Mouse (Mus musculus) brown adipose tissue, adult 24 weeks (tissue): ENCODE measurements around the gene Hpcal1. TPM values are rescaled to one million over a fixed set of nuclear protein-coding genes. Genes with fewer than 3 reads are reported as not detected.

Experiments used
- H3K27ac ChIP-seq: fragments of 200-500 bp; replicated peaks from 2 replicates; pipeline ENCODE4 v1.5.1; 2012; ENCODE audit warnings: low read depth, mild to moderate bottlenecking, low read length
- H3K4me1 ChIP-seq: fragments of 200-500 bp; 2 replicates; pipeline ENCODE4 v1.6.1; 2012; ENCODE audit warnings: low read length, mixed read lengths; ENCODE audit not compliant: control insufficient read depth, insufficient read depth, insufficient read length
- H3K4me3 ChIP-seq: fragments of 200-500 bp; 2 replicates; pipeline ENCODE4 v1.5.1; 2012; ENCODE audit warnings: low read depth, mild to moderate bottlenecking, low read length, moderate library complexity; ENCODE audit not compliant: insufficient read depth
- polyA plus RNA-seq: library from polyadenylated mRNA; stranded (reverse); fragments of >200 nt; gene quantifications from 2 replicates; pipeline ENCODE4 v1.2.4, GENCODE M21; 2012; ENCODE audit not compliant: missing spikeins, insufficient read depth, insufficient read length

The Hpcal1 gene
- polyA plus RNA-seq, 1 experiment: 8.0 TPM

- Histone ChIP-seq H3K4me3 (no peak overlapping the region), H3K4me1 (no peaks in the 10 kb centered on the region), H3K27ac (no peak overlapping the region)
Observed at GRCm38 (mm10) chr12:17673729-17674128, 16.9 kb upstream of the Hpcal1 start.

DNA sequence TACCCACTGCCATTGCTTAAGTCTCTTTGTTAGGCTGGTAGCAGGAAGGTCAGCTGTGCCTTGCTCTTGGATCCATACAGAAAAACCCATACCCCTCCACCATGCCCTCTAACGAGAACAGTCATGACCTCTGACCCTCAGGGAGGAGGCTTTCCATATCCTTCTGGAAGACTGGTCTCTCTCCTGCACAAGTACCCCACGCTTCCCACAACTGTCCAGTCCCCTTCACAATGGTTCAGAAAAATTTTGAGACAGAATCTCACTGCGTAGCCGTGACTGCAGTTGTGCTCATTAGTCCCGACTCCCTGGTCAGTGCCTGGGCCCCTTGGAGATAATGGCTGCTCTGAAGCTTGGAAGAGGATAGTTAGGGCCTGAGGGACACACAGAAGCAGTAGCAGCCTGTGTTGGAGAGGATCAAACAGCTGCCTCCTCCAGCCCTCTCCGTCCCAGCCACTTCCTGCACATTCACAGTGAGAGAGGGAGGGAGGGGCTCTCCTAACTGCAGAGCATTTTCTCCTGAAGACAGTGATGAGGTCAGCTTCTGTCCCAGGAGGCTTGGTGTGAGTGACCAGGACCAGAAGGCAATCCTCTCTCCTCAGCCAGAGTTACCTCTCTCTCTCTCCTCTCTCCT is 16.4 kb upstream of the Hpcal1 start:
- Histone ChIP-seq H3K27ac (no peak overlapping the region), H3K4me1 (no peaks in the 10 kb centered on the region), H3K4me3 (no peak overlapping the region)

DNA sequence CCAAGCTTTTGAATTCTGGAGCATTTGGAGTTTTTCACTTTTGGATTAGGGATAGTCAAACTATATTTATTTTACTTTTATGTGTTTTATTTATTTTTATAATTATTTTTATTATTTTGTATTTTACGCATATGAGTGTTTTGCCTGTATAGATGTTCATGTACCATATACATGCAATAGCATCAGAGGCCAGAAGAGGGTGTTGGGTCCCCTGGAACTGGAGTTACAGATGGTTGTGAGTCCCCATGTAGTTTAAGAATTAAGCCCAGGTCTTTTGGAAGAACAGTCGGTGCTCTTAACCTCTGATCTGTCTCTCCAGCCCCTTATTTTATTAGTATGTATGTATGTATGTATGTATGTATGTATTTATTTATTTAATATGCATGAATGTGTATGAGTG is 12.9 kb upstream of the Hpcal1 start:
- Histone ChIP-seq H3K27ac (no peak overlapping the region), H3K4me3 (no peak overlapping the region), H3K4me1 (no peaks in the 10 kb centered on the region)

DNA sequence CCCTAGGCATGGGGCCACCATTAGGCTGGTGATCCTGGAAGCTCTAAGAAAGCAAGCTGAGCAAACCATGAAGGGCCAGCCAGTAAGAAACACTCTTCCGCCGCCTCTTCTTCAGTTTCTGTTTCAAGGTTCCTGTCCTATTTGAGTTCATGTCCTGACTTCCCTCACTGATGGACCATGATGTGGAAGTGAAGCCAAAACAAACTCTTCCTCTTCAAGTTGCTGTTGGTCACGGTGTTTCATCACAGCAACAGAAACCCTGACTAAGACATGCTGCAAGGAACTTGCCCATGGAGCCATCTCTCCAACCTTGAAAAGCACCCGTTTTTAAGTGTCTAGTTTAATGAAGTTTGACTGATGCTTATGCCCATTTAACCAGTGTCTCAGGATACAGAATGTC is 11.1 kb upstream of the Hpcal1 start:
- Histone ChIP-seq H3K4me3 (no peak overlapping the region), H3K4me1 (no peaks in the 10 kb centered on the region), H3K27ac (0 out of 2 replicates have a peak overlapping the region, but pooled peaks have one; percentile 23)

GRCm38 (mm10) chr12:17682161-17682560 is 8.5 kb upstream of the Hpcal1 start:
- Histone ChIP-seq H3K4me3 (no peak overlapping the region), H3K4me1 (no peaks in the 10 kb centered on the region), H3K27ac (no peak overlapping the region)

GRCm38 (mm10) chr12:17684315-17684714 is 6.3 kb upstream of the Hpcal1 start:
- Histone ChIP-seq H3K4me3 (no peak overlapping the region), H3K27ac (no peak overlapping the region), H3K4me1 (no peaks in the 10 kb centered on the region)

- Histone ChIP-seq H3K4me3 (no peak overlapping the region), H3K4me1 (no peaks in the 10 kb centered on the region), H3K27ac (no peak overlapping the region)
Observed at GRCm38 (mm10) chr12:17686116-17686515, 4.5 kb upstream of the Hpcal1 start.

DNA sequence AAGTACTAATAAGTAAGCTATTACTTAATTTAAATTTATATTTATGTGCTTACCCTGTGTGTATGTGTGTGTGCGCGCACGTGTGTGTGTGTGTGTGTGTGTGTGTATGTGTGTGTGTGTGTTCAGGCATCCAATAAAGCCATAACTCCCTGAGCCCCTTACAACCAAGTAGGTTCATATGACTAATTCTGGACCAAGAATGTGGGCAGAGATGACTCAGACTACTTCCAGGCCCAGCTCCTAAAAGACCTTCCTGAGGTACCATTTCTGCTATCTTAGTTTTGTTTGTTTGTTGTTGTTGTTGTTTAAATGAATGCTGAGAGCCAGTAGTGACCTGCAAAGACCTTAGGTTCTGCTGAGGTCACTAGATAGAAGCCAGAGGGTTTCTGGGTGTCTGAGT is 1.7 kb upstream of the Hpcal1 start:
- Histone ChIP-seq H3K4me1 (peaks cover 6% of the 10 kb centered on the region; the same call in 1 of the 2 replicates), H3K4me3 (no peak overlapping the region), H3K27ac (no peak overlapping the region)

DNA sequence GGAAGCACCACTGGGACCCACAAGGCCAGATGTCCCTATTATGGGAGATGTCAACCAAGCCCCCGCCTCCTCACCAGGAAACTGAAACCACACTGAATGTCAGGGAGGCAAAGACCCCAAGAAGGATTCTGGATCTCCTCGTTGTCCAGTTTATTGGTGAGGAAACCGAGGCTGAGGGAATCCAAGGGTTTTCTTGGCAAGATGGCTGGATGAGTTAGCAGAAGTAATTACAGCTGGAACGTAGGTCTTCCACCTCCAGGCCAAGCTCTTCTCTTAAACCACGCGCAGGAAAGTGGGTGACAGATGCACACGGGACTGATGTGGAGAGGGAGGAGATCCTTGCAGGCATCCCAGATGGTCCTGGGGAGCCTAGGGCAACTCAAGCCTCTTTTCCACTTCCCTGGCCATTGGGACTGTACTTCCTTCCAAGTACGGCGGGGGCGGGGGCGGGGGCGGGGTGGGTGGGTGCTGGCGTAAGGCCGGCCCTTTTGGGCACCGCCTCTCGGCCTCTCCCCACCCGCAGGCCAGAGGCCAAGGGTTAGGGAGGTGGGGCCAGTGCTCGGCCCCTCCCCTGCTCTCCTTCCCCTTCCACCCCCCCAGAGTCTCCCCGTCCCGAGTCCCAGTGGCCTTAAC is 609 bp upstream of the Hpcal1 start:
- Histone ChIP-seq H3K27ac (peak overlapping the region; percentile 71), H3K4me1 (peaks cover 13% of the 10 kb centered on the region; the same call in 1 of the 2 replicates), H3K4me3 (peak overlapping the region; percentile 79)

DNA sequence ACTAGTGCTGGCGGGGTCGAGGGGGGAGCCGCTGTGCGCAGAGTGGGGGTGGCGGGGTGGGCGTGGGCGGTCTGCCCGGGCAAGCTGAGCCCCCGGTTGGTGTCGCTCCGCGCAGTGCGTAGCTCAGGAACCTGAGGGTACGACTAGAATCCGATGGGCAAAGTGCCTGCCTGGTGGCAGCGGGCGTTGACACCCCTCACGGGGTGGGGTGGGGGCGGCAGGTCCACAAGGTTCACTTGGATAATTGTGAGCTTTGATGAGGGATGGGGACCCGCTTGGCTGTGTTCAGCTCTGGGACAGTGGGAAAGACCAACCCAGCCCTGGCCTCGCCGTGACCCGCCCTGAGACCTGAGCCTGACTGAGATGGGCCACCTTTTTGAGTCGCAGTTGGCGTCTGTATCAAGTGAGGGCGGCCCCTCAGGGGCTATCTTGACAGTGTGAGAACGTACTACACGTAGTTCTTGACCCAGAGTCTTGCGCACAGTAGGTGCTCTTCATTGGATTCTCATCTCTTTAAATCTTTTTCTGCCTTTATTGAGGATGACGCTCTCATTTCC is 742 bp downstream of the Hpcal1 start:
- H3K27ac ChIP-seq: peak overlapping the region; percentile 62
- peak overlapping the region; percentile 79 for H3K4me3 ChIP-seq
- peaks cover 19% of the 10 kb centered on the region; the same call in 1 of the 2 replicates for H3K4me1 ChIP-seq

GRCm38 (mm10) chr12:17691891-17692321 is 1.2 kb downstream of the Hpcal1 start:
- H3K4me3 ChIP-seq: peak overlapping the region; percentile 79
- peak overlapping the region; percentile 62 for H3K27ac ChIP-seq

GRCm38 (mm10) chr12:17692356-17692755 is 1.7 kb downstream of the Hpcal1 start:
- H3K27ac ChIP-seq: no peak overlapping the region; the same call in 1 of the 2 replicates
- peaks cover 29% of the 10 kb centered on the region for H3K4me1 ChIP-seq
- H3K4me3 ChIP-seq: peak overlapping the region; percentile 79

More at GRCm38 (mm10) chr12:17691891-17692321, 1.2 kb downstream of the Hpcal1 start:
- peaks cover 25% of the 10 kb centered on the region; the same call in 1 of the 2 replicates for H3K4me1 ChIP-seq

DNA sequence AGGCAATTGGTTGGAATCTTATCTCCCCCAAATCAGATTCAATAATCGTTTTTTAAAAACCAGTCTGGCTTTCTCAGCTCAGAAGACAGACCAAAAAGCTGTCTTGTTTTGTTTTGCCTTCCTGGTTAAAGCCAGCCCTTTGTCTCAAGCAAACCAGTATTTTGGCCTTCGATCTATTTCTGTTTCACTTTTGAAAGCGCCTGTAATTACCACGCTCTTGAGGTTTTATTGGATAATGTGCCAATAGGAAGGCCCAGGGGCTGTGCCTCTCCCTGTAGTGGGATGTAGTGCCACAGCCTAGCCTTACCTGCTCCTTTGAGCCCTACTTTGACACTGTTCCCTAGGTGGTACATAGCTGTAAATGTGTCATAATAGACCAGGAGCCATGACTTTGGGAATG is 2.3 kb downstream of the Hpcal1 start:
- H3K4me3 ChIP-seq: peak overlapping the region; percentile 79
- H3K27ac ChIP-seq: peak overlapping the region; percentile 45; the same call in 1 of the 2 replicates
- H3K4me1 ChIP-seq: peaks cover 32% of the 10 kb centered on the region

DNA sequence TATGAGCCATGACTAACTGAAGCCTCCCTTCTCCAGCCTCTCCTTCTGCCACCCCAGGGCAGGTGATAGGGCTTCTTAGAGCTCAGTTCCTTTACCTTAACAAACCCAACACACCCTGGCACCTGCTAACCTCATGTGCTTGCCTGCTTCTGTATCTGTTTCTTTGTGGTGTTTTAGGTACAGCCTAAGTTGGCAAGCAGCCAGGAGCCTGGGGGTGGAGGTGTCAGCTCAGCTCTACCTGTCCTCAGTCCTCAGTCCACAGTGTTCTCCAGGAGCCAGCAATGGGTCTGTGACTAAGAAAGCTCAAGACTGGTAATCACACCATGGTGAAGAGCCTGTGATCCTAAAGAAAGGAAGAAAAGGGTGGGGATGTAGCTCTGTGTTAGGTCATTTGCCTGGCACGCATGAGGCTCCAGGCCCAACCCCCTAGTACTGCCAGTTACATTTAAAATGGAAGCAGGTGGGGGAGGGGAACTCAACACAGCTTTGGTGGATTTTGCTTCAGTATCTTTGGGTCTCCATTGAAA is 4.0 kb downstream of the Hpcal1 start:
- no peak overlapping the region for H3K27ac ChIP-seq
- H3K4me3 ChIP-seq: no peak overlapping the region
- peaks cover 32% of the 10 kb centered on the region for H3K4me1 ChIP-seq

DNA sequence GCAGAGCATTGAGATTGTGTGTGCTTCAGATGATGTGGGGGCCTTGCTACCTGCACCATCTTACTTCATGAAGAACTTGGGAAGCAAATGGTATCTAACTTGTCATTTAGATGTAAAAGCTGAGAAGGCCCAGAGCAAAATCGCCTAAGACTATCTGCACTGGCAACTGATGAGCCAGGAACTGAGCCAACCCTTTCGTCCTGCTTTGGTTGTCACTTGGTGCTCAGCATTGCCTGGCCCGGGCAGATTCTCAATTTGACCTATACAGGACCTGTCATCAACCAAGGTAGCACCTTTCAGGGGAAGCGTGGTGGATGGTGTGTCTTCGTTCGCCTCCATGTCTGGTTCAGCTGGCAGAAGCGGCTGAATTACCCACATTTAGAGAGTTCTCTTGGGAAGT is 5.7 kb downstream of the Hpcal1 start:
- peaks cover 43% of the 10 kb centered on the region for H3K4me1 ChIP-seq
- no peak overlapping the region for H3K4me3 ChIP-seq
- no peak overlapping the region for H3K27ac ChIP-seq
